Mouse (Mus musculus) midbrain, embryonic 12.5 days (tissue): Measurements from ENCODE around the gene Arhgap28. TPM values are rescaled to one million over a fixed set of nuclear protein-coding genes. Genes with fewer than 3 reads are reported as not detected.

Experiments used
- ATAC-seq: fragments of 200-750 bp; cut with Nextera tagmentation; 2 replicates; pipeline ENCODE4 v1.8.0; 2017; ENCODE audit warnings: low read depth, moderate TSS enrichment, moderate library complexity; ENCODE audit not compliant: low FRiP score
- H3K27ac ChIP-seq: fragments of 300-500 bp; sonication (generic); replicated peaks from 2 replicates; pipeline ENCODE4 v1.5.1; 2016; ENCODE audit warnings: mild to moderate bottlenecking
- H3K27me3 ChIP-seq: fragments of 300-500 bp; sonication (generic); 2 replicates; pipeline ENCODE4 v1.6.1; 2016; ENCODE audit warnings: mild to moderate bottlenecking
- H3K36me3 ChIP-seq: fragments of 300-500 bp; sonication (generic); 2 replicates; pipeline ENCODE4 v1.6.1; 2016
- H3K4me1 ChIP-seq: fragments of 300-500 bp; sonication (generic); 2 replicates; pipeline ENCODE4 v1.6.1; 2016
- H3K4me2 ChIP-seq: fragments of 300-500 bp; sonication (generic); replicated peaks from 2 replicates; pipeline ENCODE4 v1.6.1; 2016; ENCODE audit warnings: mild to moderate bottlenecking, moderate library complexity
- H3K4me3 ChIP-seq: fragments of 300-500 bp; sonication (generic); 2 replicates; pipeline ENCODE4 v1.5.1; 2016; ENCODE audit warnings: mild to moderate bottlenecking
- H3K9ac ChIP-seq: fragments of 300-500 bp; sonication (generic); replicated peaks from 2 replicates; pipeline ENCODE4 v1.6.1; 2016; ENCODE audit warnings: mild to moderate bottlenecking, moderate library complexity
- H3K9me3 ChIP-seq: fragments of 300-500 bp; sonication (generic); 2 replicates; pipeline ENCODE4 v1.6.1; 2016; ENCODE audit warnings: mild to moderate bottlenecking
- WGBS: fragments of 180-500 bp; shearing (Covaris S2); methylation state at CpG from one replicate; pipeline ENCODE4 v1.1.7; 2016; 5-methylcytosine and 5-hydroxymethylcytosine counted together
- polyA plus RNA-seq: library from polyadenylated mRNA; unstranded; fragments of >200 nt; fragmentation: Nextera tagmentation; extraction: Ambion mirVana; gene quantifications from 2 replicates; pipeline ENCODE4 v1.2.1, GENCODE M21; 2016

Arhgap28 gene
- polyA plus RNA-seq, 1 experiment from 2014 or later = 21.2 TPM

GRCm38 (mm10) chr17:68004581-68005330 lies 836 bp upstream of the Arhgap28 start:
- Histone ChIP-seq H3K27me3 (no peaks in the 10 kb centered on the region), H3K4me2 (peak overlapping the region; percentile 83), H3K4me3 (peak overlapping the region; percentile 70), H3K27ac (peak overlapping the region; percentile 50; the same call in 1 of the 2 replicates), H3K9me3 (no peaks in the 10 kb centered on the region), H3K36me3 (no peaks in the 10 kb centered on the region), H3K9ac (peak overlapping the region; percentile 66; the same call in 1 of the 2 replicates), H3K4me1 (peaks cover 9% of the 10 kb centered on the region; the same call in 1 of the 2 replicates)
- peak; percentile 17 for ATAC-seq
- 13% methylated on average over 10 of the region's 10 CpGs for WGBS

- ATAC-seq = no peak
- Histone ChIP-seq H3K4me2 (peak overlapping the region; percentile 83), H3K9me3 (no peaks in the 10 kb centered on the region), H3K4me3 (peak overlapping the region; percentile 70), H3K27ac (no peak overlapping the region), H3K9ac (no peak overlapping the region; the same call in 1 of the 2 replicates), H3K4me1 (peaks cover 9% of the 10 kb centered on the region; the same call in 1 of the 2 replicates), H3K36me3 (no peaks in the 10 kb centered on the region), H3K27me3 (no peaks in the 10 kb centered on the region)
- 44% methylated on average over 17 of the region's 17 CpGs for WGBS
Observed at GRCm38 (mm10) chr17:68002608-68003595, 1.0 kb downstream of the Arhgap28 start.

GRCm38 (mm10) chr17:67999801-68000200 lies 4.1 kb downstream of the Arhgap28 start:
- H3K4me1 ChIP-seq = peaks cover 13% of the 10 kb centered on the region; the same call in 1 of the 2 replicates
- no peak for ATAC-seq
- H3K27ac ChIP-seq = no peak overlapping the region
- no peak overlapping the region for H3K4me2 ChIP-seq
- 60% methylated on average over 8 of the region's 8 CpGs for WGBS
- no peak overlapping the region for H3K4me3 ChIP-seq
- no peaks in the 10 kb centered on the region for H3K27me3 ChIP-seq
- H3K9me3 ChIP-seq = no peaks in the 10 kb centered on the region
- H3K9ac ChIP-seq = no peak overlapping the region
- H3K36me3 ChIP-seq = no peaks in the 10 kb centered on the region

GRCm38 (mm10) chr17:67996769-67997155 lies 7.2 kb downstream of the Arhgap28 start:
- H3K4me2 ChIP-seq = no peak overlapping the region
- no peaks in the 10 kb centered on the region for H3K27me3 ChIP-seq
- no peak overlapping the region for H3K27ac ChIP-seq
- peaks cover 3% of the 10 kb centered on the region; the same call in 1 of the 2 replicates for H3K4me1 ChIP-seq
- no peak overlapping the region for H3K9ac ChIP-seq
- no peaks in the 10 kb centered on the region for H3K9me3 ChIP-seq
- no peaks in the 10 kb centered on the region for H3K36me3 ChIP-seq
- no peak overlapping the region for H3K4me3 ChIP-seq
- no peak for ATAC-seq
- WGBS = 78% methylated on average over 7 of the region's 7 CpGs

GRCm38 (mm10) chr17:67996097-67996768 lies 7.7 kb downstream of the Arhgap28 start:
- H3K9me3 ChIP-seq = no peaks in the 10 kb centered on the region
- WGBS = 13% methylated on average over 14 of the region's 14 CpGs
- no peak overlapping the region for H3K4me2 ChIP-seq
- no peaks in the 10 kb centered on the region for H3K27me3 ChIP-seq
- ATAC-seq = no peak
- H3K9ac ChIP-seq = no peak overlapping the region
- no peak overlapping the region for H3K4me3 ChIP-seq
- peaks cover 3% of the 10 kb centered on the region; the same call in 1 of the 2 replicates for H3K4me1 ChIP-seq
- H3K27ac ChIP-seq = no peak overlapping the region
- no peaks in the 10 kb centered on the region for H3K36me3 ChIP-seq

- no peaks in the 10 kb centered on the region for H3K9me3 ChIP-seq
- no peaks in the 10 kb centered on the region for H3K36me3 ChIP-seq
- no peak overlapping the region for H3K27ac ChIP-seq
- H3K27me3 ChIP-seq = no peaks in the 10 kb centered on the region
- no peak overlapping the region for H3K9ac ChIP-seq
- H3K4me3 ChIP-seq = no peak overlapping the region
- H3K4me1 ChIP-seq = peaks cover 3% of the 10 kb centered on the region; the same call in 1 of the 2 replicates
- ATAC-seq = no peak
- H3K4me2 ChIP-seq = no peak overlapping the region
- WGBS = 83% methylated on average over 2 of the region's 2 CpGs
Observed at GRCm38 (mm10) chr17:67995277-67995819, 8.6 kb downstream of the Arhgap28 start.

GRCm38 (mm10) chr17:67994861-67995260 lies 9.1 kb downstream of the Arhgap28 start:
- H3K9ac ChIP-seq = no peak overlapping the region
- ATAC-seq = 0 out of 2 replicates have a peak, but pooled peaks have one; percentile 23
- no peak overlapping the region for H3K4me2 ChIP-seq
- no peaks in the 10 kb centered on the region for H3K9me3 ChIP-seq
- H3K36me3 ChIP-seq = no peaks in the 10 kb centered on the region
- peaks cover 3% of the 10 kb centered on the region; the same call in 1 of the 2 replicates for H3K4me1 ChIP-seq
- 70% methylated on average over 7 of the region's 7 CpGs for WGBS
- H3K27ac ChIP-seq = no peak overlapping the region
- no peaks in the 10 kb centered on the region for H3K27me3 ChIP-seq
- H3K4me3 ChIP-seq = no peak overlapping the region

GRCm38 (mm10) chr17:67993371-67994045 lies 10.4 kb downstream of the Arhgap28 start:
- Histone ChIP-seq H3K27me3 (no peaks in the 10 kb centered on the region), H3K36me3 (no peaks in the 10 kb centered on the region), H3K9me3 (no peaks in the 10 kb centered on the region), H3K27ac (no peak overlapping the region), H3K4me3 (no peak overlapping the region), H3K9ac (no peak overlapping the region), H3K4me1 (peaks cover 3% of the 10 kb centered on the region; the same call in 1 of the 2 replicates), H3K4me2 (no peak overlapping the region)
- WGBS = 97% methylated on average over 2 of the region's 2 CpGs
- ATAC-seq = no peak

- 67% methylated on average over 5 of the region's 5 CpGs for WGBS
- ATAC-seq = no peak
- no peak overlapping the region for H3K27ac ChIP-seq
Observed at GRCm38 (mm10) chr17:67989716-67990115, 14.2 kb downstream of the Arhgap28 start.

GRCm38 (mm10) chr17:67988920-67989621 lies 14.8 kb downstream of the Arhgap28 start:
- 59% methylated on average over 15 of the region's 15 CpGs for WGBS
- H3K9ac ChIP-seq = no peak overlapping the region
- H3K4me1 ChIP-seq = no peaks in the 10 kb centered on the region
- ATAC-seq = no peak
- no peak overlapping the region for H3K4me3 ChIP-seq
- no peaks in the 10 kb centered on the region for H3K36me3 ChIP-seq
- no peaks in the 10 kb centered on the region for H3K27me3 ChIP-seq
- no peak overlapping the region for H3K27ac ChIP-seq
- H3K4me2 ChIP-seq = no peak overlapping the region
- no peaks in the 10 kb centered on the region for H3K9me3 ChIP-seq

More at GRCm38 (mm10) chr17:67989716-67990115, 14.2 kb downstream of the Arhgap28 start:
- Histone ChIP-seq H3K36me3 (no peaks in the 10 kb centered on the region), H3K4me1 (no peaks in the 10 kb centered on the region), H3K27me3 (no peaks in the 10 kb centered on the region), H3K4me3 (no peak overlapping the region), H3K9me3 (no peaks in the 10 kb centered on the region), H3K9ac (no peak overlapping the region), H3K4me2 (no peak overlapping the region)
